Mouse (Mus musculus) liver, embryonic 14.5 days (tissue): ENCODE results near the gene Gm28372.

Experiments used
- CTCF ChIP-seq: IDR thresholded peaks from 2 replicates; pipeline ENCODE4 v1.5.1; 2016; ENCODE audit warnings: antibody characterized with exemption, low read depth, control low read depth
- EP300 ChIP-seq: IDR thresholded peaks from 2 replicates; pipeline ENCODE4 v1.6.1; 2016; ENCODE audit warnings: antibody characterized with exemption, low read depth

DNA sequence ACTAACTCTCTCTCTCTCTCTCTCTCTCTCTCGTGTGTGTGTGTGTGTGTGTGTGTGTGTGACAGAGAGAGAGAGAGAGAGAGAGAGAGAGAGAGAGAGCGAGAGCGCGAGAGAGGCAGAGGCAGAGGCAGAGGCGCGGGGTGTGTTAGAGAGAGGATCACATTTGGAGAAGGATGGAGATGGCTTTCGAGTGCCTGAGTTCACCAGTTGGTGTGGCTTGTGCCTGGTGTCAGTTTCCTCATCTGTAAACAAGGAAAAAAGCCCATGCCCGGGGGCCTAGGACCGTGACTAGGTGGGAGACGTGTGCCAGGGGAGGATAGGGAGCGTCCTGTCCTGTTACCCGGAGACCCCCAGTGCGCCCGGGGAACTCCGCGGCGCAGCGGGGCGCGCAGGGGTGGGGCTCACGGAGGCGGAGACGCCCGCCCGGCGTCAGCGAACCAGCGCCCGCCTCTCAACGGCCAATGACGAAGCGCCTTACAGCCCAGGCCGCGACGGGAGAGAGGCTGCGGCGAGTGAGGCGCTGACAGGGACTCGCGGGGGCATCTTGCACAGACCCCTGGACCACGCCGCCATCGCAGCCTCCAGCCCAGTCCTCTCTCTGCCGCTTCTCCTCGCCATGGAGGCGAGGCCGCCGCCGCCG is 44.9 kb downstream of the Gm28372 start, which contains the start of gene Ptpra:
- TF ChIP-seq CTCF (no peak), EP300 (no peak)
